Mouse (Mus musculus) hematopoietic stem cell, adult 5-6 weeks (primary cell): ENCODE results near the gene Srgn. TPM values are rescaled to one million over a fixed set of nuclear protein-coding genes. Genes with fewer than 3 reads are reported as not detected.
A peak's percentile ranks its signal among the peaks of the same experiment; 100 is the strongest.

ENCODE experiments used
- ATAC-seq, 2 experiments: fragments of 125-278 bp in 1 of 2; replicated peaks in 1 of 2; 2 replicates each; pipeline ENCODE4 v1.8.0; 2016 to 2017; ENCODE audit warnings: inconsistent platforms in 2 of 2, mild to moderate bottlenecking in 2 of 2, moderate number of reproducible peaks in 2 of 2, low read depth in 1 of 2, moderate TSS enrichment in 1 of 2; ENCODE audit not compliant: low FRiP score in 2 of 2, poor library complexity in 2 of 2, severe bottlenecking in 2 of 2, insufficient read depth in 1 of 2, low TSS enrichment in 1 of 2
- total RNA-seq: library from RNA; stranded (forward); fragments of 172-1452, 232-1000 nt; gene quantifications from 2 replicates; pipeline ENCODE4 v1.2.3, GENCODE M21; 2017

The Srgn gene
- total RNA-seq, 1 experiment from 2014 or later = 1,792 TPM

DNA sequence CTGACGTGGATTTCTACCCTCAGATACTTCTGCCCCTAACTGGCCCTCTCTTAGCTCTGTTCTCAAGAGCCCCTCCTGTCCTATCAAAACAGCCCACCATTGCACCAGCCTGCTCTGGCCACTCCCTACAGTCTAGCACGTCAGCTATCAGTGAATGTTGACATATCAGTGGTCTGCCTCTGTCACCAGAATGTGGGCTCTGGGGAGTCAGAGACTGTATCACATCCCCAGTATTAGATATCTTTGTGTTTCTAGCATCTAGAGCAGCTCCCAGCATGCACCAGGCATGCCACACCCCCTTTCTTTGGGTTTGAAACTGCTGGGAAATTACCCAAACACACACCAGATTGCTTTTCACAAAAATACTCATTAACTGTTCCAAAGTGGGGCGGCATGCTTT is 13.5 kb upstream of the Srgn start:
- no peak for ATAC-seq

DNA sequence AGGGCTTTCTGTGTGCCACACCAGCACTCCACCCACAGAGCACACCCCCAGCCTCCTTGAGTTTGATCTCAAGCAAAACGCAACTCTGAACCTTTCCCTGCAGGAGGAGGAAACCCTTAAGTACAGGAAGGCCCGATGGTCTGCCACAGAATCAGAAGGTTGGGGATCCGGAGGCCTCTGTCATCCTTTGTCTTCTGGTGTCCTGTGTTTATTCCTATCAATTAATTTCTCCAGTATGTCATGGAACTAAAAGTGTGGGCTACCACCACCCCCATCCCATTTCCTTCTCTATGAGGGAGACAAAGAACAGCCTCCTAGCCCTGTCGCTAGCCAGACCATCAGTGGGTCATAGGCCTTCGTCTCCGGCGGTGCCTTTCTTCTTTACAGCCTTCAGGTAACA is 7.3 kb upstream of the Srgn start:
- no peak for ATAC-seq

DNA sequence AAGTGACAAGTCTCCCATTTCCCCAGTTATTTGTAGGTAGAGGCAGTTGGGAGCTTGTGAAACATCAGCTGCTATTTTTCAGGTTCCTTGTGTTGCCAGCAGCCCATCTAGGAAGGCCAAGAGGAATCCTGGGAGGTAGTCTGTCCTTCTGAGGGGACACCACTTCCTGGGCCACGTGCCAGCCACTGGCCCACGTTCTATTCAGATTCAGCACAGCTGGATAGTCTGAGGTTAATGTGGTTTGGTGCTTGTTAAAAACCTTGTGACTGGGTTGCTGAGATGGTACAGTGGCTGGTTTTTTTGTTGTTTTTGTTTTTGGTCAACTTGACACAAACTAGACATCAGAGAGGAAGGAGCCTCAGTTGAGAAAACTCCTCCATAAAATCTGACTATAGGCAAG is 5.6 kb upstream of the Srgn start:
- peak; percentile 75 for ATAC-seq

GRCm38 (mm10) chr10:62530183-62530582 is 2.9 kb upstream of the Srgn start:
- ATAC-seq = no peak

DNA sequence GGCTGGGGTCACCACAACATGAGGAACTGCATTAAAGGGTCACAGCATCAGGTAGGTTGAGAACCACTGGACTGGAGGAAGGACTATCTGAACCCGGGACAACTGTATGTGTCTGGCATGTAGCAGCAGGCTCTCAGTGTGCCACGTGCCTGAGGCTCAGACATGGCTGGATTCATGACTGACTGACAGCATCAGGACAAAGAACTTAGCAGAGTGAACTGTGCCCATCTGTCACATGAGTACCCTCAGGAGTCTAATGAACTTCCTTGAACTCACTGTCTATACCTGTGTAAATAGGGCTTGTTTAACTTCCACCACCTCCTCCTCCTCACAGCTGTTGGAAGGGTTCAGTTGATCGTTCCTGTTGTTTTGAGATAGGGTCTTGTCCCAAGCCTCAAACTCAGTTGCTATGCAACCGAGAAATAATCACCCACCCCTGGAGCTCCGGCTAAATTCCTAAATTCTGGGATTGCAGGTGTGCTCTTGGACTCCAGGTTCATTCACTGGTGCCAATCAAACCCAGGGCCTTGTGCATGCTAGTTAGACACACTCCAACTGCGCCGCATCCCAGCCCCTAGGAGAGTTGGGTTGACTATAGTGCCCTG is 4.8 kb downstream of the Srgn start:
- no peak for ATAC-seq

DNA sequence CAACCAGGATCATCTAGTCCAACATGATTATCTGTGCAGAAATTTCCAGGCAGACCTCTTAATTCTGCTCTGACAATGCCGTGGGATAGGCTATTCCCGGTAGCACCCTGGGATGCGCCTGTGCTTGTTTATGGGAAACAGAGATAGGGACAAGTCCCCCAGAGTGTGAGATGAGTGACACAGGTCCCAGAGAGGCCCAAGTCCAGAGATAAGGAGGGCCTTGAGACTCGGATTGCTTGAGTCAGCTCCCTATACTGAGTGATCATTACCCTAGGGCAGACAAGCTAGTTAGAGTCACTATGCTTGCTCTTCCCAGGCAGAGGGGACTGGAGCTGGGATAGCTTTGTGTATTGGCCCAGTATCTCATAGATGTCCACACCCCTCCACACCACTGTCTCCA is 5.5 kb downstream of the Srgn start:
- ATAC-seq = no peak

DNA sequence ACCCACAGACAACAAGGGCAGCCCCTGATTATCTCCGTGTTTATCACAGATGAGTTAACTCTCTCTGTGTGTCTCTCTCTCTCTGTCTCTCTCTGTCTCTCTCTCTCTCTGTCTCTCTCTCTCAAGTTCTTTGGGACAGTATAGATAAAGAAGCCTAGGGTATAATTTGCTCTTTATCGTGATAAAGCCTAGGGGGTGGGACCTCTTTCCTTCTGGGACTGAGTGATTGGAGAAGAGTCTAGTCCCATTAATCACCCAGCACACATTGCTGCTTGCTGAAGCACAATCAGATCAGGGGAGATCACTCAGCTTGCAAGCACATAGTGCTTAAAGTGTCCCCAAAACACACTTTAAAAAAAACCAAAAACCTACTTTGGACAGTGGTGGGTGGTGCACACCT is 6.3 kb downstream of the Srgn start:
- no peak for ATAC-seq

DNA sequence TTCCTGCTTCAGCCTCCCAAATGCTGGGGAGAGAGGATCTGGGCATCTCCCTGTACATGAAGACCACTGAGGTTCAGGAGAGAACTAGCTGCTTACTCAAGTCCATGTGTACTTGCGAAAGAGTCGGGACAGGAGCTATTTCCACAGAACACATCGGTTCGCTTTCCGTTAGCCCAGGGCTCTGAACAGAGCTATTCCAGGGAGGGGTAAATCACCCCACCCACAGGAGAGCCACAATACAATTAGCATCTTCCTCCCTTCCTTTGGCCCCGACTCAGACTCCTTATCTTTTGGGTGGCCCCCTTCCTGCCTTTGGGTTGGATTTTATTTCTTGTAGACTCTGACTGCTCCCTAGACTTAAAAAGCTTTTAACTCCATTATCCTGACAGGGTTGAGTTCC is 9.7 kb downstream of the Srgn start:
- peak in 1 of 2 experiments; percentile 45; a peak in 2 of 4 replicates for ATAC-seq

DNA sequence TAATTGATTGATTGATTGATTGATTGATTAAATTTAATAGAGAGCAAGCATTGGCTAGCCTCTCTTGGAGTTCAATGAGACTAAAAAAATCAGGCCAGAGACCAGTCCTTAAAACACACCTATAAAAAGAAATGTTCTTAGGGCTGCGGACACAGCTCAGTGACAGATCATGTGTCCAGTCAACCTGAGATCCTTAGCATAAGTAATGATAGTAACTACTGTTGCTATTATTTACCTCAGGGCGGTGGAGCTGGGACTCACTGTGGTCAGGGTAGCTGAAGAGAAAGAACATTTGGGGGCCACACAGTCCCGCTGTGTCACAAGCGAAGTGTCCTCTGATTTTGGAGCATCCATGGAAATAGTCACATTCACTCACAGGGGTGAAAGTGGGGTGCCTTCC is 14.4 kb downstream of the Srgn start:
- no peak for ATAC-seq

DNA sequence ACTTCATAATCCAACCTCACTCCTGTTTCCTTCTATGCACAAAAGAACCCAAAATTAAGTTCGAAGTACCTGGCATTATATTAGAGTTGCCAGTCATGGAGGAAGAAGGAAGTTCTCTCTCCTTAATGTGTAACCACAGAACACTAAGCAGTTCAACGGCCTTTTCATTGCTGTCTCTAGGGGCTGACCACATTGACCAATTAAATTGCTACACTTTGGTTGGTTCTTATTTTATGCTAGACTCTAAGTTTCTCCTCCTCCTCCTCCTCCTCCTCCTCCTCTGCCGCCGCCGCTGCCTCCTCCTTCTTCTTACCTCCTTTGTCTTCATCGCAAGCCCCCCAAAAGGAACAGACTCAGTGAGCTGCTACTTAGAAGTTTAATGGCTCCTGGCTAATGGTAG is 15.7 kb downstream of the Srgn start:
- peak; percentile 30 to 43 for ATAC-seq

DNA sequence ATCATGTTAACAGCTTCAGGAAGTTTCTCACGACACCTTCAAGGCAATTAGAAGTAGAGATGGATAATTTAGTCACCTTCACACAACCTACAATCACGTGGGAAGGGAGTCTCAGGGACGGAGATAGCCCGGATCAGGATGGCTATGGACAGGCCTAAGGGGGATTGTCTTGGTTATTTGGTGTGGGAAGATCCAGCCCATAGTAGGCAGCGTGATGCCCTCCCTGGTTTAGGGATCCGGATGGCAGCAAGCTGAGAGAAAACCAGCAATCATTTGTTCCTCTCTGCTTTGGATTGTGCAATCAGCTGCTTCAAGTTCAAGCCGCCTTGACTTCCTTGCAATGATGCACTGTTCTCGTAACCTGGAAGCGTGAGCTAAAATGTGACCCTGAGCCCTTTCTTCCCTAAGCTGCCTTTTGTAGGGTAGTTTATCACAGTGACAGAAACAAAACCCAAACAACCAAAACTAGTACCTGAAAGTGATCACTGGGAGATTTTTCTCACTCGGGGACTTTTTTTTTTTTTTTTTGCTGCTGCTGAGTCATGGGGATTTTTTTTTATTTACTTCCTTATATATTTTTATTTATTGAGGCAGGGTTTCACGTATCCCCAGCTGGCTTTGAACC is 18.1 kb downstream of the Srgn start:
- ATAC-seq = no peak

GRCm38 (mm10) chr10:62508459-62508858 is 18.8 kb downstream of the Srgn start:
- ATAC-seq = no peak

DNA sequence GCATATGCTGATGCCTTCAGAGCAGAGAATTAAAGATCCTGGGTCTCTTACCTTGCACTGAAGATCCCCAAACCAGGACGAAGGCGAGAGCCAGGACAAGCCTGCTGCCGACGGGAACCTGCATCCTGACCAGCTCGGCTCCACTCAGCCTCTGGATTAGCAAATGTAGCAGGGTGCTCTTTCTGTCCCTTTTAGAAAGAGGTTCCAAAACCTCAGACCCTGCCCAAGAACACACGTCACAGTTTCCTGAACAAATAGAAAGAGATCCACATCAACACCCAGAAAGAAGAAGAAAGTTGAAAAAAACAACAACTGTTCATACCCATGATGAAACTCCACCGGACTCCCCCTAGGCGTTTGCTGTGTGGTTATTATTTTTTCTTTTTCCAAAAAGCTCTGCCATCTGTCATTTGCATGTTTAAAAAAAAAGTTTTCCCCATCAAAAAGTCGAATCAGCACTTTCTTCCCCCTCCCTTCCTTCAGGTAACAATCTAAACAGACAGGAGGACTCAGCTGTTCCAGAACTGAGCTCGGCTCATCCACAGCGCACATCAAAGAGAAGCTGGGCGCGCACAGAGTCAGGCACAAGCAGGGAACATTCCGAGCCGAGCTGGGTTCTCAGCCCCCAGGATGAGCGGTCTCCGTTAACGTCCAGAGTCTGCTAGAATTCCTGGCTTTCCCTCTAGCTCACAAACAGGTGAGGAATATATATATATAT is 19.5 kb downstream of the Srgn start:
- ATAC-seq = peak; percentile 63 to 65

DNA sequence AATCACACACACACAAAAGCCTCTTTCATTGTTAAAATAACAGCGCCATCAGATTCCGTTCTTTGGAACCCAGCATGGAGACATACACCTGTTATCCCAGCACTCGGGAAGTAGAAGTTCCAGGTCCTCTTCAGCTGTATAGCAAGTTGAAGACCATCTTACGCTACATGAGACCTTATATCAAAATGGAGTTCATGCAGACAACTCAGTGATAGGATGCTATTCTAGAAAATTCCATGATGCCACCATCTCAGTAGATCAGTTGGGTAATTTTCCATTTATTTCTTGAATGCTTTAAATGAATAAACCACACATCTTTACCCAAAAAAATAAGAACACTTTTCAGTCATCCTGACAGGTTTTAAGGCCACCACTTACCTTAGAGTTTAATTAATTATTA is 20.2 kb downstream of the Srgn start:
- ATAC-seq = no peak

DNA sequence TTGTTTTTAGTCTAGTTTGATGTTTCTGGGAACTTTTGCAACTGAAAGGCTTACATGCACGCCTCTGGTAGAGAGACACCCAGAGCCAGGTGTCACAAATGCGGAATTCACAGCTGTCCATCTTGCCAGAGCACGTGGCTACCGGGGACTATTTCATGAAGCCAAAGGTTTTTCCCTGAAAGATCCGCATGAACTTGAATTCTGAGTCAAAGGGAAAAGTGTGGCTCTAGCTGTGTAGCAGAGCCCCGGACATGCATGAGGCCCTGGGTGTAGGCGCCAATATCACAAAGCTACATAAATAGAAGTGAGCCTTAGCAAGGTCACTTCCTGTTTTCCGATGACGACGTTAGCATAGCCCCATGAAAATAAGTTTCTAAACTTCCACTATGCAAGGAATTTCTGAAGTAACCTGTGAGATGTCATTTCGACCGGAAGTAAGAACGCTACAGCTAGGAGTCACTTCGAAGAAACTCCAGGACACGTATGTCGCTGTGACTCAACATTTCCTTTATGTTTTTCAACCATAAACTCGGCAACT is 21.2 kb downstream of the Srgn start:
- peak; percentile 3 to 23; a peak in 2 of 4 replicates for ATAC-seq

DNA sequence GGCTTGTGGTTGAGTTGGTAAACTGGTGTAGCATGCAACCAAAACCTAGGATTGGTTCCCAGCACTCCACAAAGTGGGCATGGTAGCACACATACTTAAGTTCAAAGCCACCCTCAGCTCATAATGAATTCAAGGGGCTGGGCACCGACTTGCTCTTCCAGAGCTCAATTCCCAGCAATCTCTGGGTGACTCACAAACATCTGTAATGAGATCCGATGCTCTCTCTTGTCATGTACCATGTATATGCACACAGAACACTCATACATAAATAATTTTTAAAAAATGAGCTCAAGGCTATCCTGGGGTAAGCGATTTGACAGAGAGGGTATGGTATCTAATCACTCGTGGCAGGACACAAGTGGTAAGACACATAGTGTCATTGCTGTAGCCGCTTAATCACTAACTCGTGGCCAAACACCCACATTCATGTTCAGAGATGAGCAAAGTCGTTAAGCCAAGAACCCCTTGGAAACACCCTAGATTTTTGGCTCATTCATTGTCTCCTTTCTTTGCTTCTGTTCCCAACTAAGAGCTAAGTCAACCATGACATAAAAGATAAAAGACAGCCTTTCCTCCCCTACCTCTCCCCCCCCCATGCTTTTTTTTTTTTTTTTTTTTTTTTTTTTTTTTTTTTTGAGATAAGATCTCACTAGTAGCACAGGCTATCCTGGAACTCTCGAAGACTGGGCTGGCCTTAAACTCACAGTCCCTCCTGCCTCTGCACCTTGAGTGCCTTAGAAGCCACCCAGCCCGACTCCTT is 21.8 kb downstream of the Srgn start:
- ATAC-seq = no peak

DNA sequence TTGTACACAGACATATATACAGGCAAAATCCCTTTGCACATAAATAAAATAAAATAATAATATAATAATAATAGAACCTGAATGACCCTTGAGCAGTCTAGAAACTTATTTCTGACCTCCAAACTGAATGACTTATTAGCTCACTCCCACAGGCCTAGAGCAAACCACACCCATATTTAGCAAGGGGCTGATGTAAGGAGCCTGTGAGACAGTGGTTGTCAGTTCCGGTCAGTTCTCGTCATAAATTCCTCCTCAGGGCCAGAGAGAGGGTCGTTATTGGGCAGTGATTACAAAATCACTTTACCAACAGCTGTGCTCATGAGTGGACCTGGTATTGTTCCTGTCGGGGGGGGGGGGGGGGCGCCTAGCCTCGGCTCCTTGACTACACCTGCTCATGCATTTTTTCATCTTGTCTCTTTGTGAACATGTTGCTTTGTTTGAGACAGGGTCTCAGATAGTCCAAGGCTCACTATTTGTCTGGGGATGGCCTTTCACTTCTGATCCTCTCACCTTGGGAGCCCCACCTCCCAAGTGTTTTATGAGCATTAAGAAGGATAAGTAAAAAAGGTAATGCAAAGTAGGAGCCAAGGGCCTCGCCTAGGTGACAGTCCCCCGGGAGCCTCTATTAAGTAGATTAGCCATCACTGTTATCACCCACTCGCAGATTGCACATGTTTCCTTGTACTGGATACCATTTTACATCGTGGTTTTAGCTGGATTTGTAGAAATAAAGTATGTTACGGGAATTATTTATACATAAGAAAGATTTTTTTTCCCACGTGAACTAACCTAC is 23.2 kb downstream of the Srgn start:
- ATAC-seq = peak in 1 of 2 experiments; percentile 3; a peak in 1 of 4 replicates
